Mouse (Mus musculus) right cerebral cortex, postnatal 14 days (tissue): Measurements from ENCODE around the gene Spdef.

ENCODE experiments used
- DNase-seq: peaks from one replicate; pipeline ENCODE4 v3.0.0; 2022

Spdef gene

DNA sequence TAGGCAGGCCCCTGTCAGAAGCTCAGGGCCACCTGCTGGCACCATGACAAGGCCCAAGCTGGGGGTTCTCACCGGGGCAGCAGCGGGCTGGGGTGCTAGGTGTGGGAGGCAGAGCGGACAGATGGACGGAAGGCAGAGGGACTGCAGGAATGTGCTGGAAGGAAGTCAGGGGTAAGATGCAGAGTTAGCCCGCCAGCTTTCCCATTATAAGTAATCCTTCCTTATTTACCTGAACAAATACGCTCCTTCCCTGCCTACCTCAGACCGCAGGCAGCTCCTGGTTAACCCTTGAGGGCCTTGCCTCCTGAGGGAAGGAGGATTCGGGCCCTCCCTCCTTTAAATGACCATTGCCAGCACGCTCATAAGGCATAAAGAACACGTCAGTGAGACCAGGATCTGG is at the start of gene Spdef:
TSS of gene Spdef (minus strand) at position 186 of the 400 bp plus-strand sequence.
- DNase-seq: no peak

DNA sequence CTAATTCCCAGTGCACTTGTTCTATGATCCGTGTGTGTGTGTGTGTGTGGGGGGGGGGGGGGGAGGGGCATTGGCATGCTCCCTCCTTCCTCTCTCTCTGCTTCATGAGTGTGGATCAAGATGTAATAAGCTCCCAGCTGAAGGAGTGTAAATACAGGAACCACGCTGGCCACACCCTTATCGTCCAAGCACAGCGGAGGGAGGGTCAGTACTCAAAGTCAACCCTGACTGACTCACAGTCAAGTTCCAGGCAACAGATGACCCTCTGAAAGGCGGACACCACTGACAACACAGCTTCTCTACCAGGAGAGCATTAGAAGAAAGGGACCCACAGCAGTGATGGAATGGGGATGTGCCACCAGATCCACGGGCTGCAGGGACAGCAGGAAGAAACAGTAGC is 49.1 kb upstream of the Spdef start:
- no peak for DNase-seq

GRCm38 (mm10) chr17:27774198-27774597 is 45.4 kb upstream of the Spdef start:
- DNase-seq: no peak

DNA sequence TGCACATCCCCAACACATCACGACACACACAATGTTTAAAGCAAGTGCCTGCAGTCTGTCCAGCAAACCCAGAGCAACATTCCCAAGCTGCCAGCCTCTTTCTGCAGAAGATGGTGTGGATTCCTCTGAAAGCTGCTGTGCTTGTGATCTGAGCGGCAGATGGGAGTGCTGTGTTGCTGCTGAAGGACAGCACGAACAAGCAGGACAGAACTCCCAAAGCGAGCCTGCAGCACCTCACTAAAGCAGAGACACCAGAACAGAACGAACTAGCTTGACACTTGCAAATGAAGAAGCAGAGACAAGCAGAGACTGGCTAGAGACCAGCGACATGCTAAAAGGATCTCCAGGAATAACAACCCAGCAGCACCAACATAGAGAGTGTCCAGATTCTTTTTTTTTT is 42.9 kb upstream of the Spdef start:
- DNase-seq: no peak

DNA sequence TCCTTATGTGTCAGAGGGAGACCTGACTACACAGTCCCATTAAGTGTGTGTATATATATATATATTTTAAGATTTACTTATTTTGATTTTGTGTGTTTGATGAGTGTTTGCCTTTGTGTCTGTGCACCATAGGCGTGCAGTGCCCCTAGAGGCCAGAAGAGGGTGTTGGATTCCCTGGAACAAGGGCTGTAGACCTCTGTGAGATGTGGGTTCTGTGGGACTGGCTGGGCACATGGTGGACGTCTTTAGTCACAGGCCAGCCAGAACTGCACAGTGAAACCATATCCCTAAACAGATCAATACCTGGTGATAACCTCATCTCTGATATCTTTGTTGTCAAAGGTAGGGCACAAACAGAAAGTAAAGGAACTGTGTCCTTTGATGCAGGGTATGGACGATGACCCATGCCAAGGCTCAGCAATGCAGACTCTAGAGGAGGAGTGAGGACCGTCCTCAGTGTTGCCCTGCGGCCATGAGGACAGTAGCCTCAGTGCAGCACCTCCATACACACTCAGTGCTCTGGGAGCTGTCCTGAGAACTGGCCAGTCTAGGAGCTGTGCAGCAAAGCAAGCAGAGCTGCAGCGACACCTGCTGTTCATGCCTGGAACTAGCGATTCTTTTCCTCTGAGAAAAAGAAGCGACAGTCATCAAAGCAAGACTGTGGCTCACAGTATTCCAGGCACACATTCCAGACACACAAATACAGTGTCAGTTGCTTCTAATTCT is 40.2 kb upstream of the Spdef start:
- DNase-seq: peak; percentile 87

DNA sequence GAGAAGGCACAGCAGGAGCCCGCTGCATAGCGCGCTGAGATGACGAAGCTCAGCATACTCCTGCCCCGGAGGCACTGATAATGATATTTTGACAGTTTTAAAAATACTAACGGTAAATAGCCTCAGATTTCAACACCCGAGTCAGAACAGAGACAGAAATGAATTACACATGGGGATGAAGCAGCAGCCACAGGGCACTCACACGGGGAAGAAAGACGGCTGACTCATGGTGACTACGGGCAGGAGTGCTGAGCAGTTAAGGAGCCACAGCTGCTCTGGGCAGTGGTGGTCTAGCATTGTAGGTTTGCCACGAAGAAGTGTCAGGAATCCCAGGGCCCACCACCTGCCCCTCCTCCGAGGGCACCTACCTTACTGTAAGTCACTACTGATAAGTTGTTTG is 38.8 kb upstream of the Spdef start:
- DNase-seq: no peak

- no peak for DNase-seq
Observed at GRCm38 (mm10) chr17:27767120-27767519, 38.4 kb upstream of the Spdef start.

DNA sequence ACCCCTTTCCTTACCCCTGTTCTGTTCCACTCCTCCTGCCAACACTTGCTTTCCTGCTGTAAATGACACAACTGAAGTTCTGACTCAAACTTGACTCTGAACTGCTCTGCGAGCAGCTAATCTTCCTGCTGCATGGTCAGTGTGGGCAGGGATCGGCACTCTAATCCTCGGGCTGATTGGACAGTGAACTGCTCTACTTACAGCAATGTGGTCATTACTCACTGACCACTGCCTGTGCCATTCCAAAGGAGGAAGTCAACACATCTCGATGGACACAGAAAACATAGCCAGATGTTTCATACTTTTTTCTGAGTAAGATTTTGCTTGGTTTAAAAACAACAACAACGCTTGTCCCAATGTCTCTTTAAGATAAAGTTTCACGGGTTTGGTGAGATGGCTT is 36.3 kb upstream of the Spdef start:
- no peak for DNase-seq

DNA sequence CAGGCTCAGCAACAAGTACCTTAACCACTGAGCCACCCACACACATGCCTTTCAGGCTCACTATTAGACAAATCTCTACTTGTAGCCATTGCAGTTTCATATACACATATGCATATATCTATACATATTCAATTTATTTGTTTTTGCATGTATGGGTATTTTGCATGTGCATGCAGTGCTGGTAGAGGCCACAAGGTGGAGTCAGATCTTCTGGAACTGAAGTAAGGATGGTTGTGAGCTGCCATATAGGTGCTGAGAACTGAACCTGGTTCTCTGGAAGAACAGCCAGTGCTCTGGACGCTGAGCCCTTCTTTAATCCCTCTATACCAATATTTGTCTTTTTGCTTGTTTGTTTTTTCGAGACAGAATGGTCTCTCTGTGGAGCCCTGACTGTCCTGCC is 35.7 kb upstream of the Spdef start:
- DNase-seq: no peak

- no peak for DNase-seq
Observed at GRCm38 (mm10) chr17:27762884-27763283, 34.1 kb upstream of the Spdef start.

GRCm38 (mm10) chr17:27761639-27762336 is 33.0 kb upstream of the Spdef start:
- peak; percentile 85 for DNase-seq

DNA sequence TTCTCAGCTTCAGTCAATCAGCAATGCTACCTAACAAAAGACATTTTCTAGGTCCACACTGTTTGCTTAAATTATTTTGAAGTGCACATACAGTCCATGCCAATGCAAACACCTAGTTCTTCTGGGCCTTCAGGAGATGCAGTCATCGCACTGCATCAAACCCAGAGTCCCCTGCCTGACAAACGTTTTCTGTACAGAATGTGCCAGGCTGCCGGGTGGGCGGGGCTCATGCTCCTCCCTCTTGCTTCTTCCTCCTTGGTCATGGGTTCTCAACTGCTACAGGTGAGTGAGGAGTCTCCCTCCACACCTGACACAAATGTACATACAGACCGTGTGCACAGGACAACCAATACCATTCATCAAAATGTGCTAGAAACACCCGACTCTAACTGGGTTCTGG is 31.4 kb upstream of the Spdef start:
- DNase-seq: no peak

- DNase-seq: no peak
Observed at GRCm38 (mm10) chr17:27751314-27752202, 22.8 kb upstream of the Spdef start.

GRCm38 (mm10) chr17:27750451-27750942 is 21.7 kb upstream of the Spdef start:
- no peak for DNase-seq

GRCm38 (mm10) chr17:27748123-27748522 is 19.4 kb upstream of the Spdef start:
- no peak for DNase-seq

- DNase-seq: no peak
Observed at GRCm38 (mm10) chr17:27746446-27746845, 17.7 kb upstream of the Spdef start.

- DNase-seq: no peak
Observed at GRCm38 (mm10) chr17:27740961-27741360, 12.2 kb upstream of the Spdef start.

DNA sequence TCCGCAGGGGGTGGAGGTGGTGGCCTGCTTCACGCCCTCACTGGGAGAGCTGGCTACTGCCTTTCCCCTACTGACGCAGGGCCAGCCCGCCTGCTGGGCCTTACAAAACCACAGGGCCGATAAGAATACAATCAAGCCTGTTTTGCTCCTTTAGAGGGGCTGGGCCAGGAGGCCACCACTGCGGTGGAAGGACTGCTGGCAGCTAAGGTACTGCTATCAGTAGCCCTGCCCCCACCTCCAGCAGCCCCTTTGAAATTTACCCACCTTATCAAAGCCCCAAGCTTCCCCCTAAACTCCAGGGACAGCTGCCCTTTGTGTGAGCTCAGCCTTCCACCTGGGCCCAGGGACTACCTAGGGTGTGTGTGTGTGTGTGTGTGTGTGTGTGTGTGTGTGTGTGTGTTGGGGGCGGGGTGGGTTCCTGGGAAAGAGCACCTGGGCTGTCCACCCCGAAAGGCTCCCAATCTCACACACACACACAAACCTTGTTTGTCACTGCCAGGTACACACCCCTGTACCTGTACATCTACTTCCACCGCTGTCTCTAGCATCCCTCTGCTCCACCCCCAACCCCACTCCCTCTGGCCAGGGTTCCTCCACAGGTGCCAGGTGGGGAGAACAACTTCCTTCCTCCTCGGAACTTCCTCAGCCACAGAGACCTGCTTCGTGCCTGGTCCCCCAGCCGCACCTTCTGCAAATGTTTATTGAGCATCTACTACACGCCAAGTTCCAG is 5.8 kb upstream of the Spdef start:
- no peak for DNase-seq

GRCm38 (mm10) chr17:27732694-27733093 is 3.9 kb upstream of the Spdef start:
- no peak for DNase-seq

DNA sequence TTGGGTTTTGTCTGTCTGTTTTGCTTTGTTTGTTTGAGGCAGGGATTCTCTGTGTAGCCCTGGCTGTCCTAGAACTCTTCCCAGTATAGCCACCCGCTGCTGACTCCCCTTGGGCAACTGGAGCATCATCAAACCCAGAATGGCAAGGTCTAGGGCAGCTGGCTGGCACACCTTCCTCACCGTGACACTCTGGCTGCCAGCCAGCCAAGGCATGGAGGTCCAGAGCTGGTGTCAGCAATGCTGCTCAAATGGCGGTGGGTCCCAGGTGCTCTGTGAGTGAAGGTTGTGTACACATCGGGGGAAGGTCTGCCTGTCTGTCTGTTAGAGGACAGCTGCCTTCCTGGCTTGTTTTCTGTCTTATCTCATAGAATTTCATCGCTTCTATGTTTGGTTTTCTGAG is 3.4 kb upstream of the Spdef start:
- DNase-seq: no peak

DNA sequence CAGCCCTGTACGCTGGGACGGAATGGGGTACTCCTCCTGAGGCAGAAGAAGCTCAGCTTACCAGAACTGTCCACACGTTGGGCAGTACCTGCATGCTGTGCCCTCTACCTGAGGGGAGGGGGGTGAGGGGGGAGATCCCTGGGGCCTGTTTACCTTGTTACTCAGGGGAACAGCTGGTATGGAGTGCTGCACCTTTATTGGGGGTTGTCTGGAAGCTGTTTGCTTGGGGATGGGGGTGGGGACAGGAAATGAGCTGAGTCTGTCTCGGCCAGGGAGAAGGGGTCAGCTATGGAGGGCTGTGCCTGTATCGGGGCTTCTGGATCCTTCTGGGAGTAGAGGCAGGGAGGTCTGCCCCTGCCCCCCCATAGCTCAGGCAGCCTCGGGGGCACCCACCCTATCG is 2.2 kb downstream of the Spdef start:
- no peak for DNase-seq

DNA sequence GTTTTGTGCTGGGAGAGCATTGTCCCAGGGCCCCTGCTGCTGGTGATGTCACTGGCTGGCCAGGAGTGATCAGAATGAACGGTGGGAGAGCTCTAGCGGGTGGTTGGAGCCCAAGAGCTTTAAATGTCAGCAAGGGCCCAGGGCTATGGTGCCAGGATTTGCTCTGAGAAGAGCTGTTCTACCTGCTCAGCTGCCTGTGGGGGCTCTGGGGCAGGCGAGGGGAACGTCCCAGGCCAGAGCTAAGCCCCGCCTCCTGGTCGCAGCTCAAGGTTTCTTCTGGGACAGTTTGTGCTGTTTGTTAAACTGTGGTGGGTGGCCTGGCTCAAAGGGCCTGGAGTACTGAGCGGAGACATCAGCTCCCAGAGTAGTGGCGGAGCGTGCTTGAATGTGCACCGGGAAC is 3.3 kb downstream of the Spdef start:
- DNase-seq: no peak

- no peak for DNase-seq
Observed at GRCm38 (mm10) chr17:27725011-27725410, 3.7 kb downstream of the Spdef start.
